Mouse (Mus musculus): ENCODE measurements at regions not wholly inside any gene's neighbourhood (a gene's known extent, or its start where the extent isn't known, plus 50 kb on each side); places are given as distances from the start of the nearest gene placed in this dataset.

DNA sequence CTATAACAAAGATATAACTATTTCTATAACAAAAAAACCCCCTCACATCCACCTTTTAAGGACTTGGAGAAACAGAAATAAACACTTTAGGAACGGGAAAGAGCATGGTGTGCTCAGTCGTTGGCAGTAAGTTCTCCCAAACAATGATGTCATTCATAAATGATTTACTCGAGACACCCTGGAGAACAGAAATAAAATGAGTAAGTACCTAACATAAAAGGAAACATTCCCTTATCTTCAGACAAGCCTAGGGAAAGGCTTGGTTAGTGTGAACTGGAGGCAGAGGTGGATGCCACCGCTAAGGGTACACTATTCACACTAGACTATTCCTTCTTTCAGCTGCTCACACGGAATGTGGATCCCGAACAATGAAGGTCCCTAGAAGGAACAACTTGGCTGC lies 62.2 kb upstream of the Dnah5 start:
- Histone ChIP-seq H3K4me3 (no peak overlapping the region), H3K27ac (no peak overlapping the region), H3K36me3 (no peaks in the 10 kb centered on the region), H3K4me2 (replicated peaks) (no peak overlapping the region), H3K9me3 (no peaks in the 10 kb centered on the region), H3K27me3 (no peaks in the 10 kb centered on the region), H3K9ac (no peak overlapping the region), H3K4me1 (no peaks in the 10 kb centered on the region)
- WGBS: 68% methylated on average over 6 of the region's 6 CpGs
- ATAC-seq (ENCODE audit: low FRiP score, low read depth): no peak

DNA sequence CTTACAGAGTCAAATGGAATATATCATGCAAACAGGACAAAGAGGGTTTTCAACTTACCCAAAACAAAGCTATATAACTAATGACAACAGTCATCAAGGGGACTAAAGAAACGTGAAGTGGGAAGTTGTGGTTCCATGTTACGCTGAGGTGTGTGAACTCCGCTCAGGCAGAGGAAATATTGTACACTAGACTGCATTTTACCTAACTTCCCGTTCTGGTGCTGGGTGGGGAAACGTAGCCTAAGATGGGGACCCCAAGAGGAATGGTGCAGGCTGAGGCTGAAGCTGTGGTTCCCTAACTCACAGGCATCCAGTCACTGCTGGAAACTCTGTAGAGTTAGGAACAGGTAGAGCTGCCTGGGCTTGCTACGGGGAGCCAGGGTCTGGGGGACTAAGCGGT lies 59.3 kb upstream of the Dnah5 start:
- Histone ChIP-seq H3K4me3 (no peak overlapping the region), H3K27me3 (no peaks in the 10 kb centered on the region), H3K9me3 (no peaks in the 10 kb centered on the region), H3K9ac (no peak overlapping the region), H3K36me3 (no peaks in the 10 kb centered on the region), H3K4me1 (no peaks in the 10 kb centered on the region), H3K4me2 (replicated peaks) (no peak overlapping the region), H3K27ac (no peak overlapping the region)
- no peak for ATAC-seq (ENCODE audit: low FRiP score, low read depth)
- WGBS: 89% methylated on average over 7 of the region's 7 CpGs

- 83% methylated on average over 4 of the region's 4 CpGs for WGBS
Measured at GRCm38 (mm10) chr15:28144846-28145245, 58.7 kb upstream of the Dnah5 start.

DNA sequence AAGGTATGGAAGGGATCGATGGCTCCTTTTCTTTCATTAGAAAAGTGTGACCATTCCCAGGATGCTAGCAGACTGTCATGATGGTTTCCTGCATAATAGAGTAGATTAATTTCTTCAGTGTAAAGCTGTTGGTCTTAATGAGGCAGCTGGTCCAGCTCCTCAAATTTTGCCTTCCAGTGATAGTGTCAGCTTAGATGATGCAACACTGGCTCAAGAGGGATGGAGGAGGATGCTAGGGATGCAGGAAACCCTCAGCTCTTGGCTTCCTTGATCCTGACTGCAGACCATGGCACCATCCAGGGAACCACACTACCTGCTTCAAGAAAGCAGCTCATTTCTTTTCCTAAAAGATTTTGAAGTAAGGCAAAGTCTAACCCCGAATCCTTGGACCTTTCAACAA lies 51.9 kb upstream of the Dnah5 start:
- no peak overlapping the region for H3K9ac ChIP-seq
- H3K27ac ChIP-seq: no peak overlapping the region
- no peak overlapping the region for H3K4me3 ChIP-seq
- H3K4me2 ChIP-seq (replicated peaks): no peak overlapping the region
- 87% methylated on average over 2 of the region's 2 CpGs for WGBS
- H3K36me3 ChIP-seq: no peaks in the 10 kb centered on the region
- no peak for ATAC-seq (ENCODE audit: low FRiP score, low read depth)
- peaks cover 10% of the 10 kb centered on the region for H3K4me1 ChIP-seq
- no peaks in the 10 kb centered on the region for H3K9me3 ChIP-seq
- peaks cover 6% of the 10 kb centered on the region; the same call in 1 of the 2 replicates for H3K27me3 ChIP-seq

More at GRCm38 (mm10) chr15:28144846-28145245, 58.7 kb upstream of the Dnah5 start:
- Histone ChIP-seq H3K9ac (no peak overlapping the region), H3K9me3 (no peaks in the 10 kb centered on the region), H3K4me2 (replicated peaks) (no peak overlapping the region), H3K27ac (no peak overlapping the region), H3K36me3 (no peaks in the 10 kb centered on the region), H3K27me3 (no peaks in the 10 kb centered on the region), H3K4me3 (no peak overlapping the region), H3K4me1 (no peaks in the 10 kb centered on the region)
- ATAC-seq (ENCODE audit: low FRiP score, low read depth): no peak
